Mouse (Mus musculus): ENCODE measurements at regions not wholly inside any gene's neighbourhood (a gene's known extent, or its start where the extent isn't known, plus 50 kb on each side); places are given as distances from the start of the nearest gene placed in this dataset.
"Not testable (repeated sequence)": the region's sequence is repeated elsewhere in the genome, so short reads cannot be mapped to it uniquely, and the experiment has no call there.

GRCm38 (mm10) chr6:7120136-7120535 is 164.3 kb downstream of the Sdhaf3 start:
- DNase-seq: peak; percentile 1

GRCm38 (mm10) chr6:7133042-7133441 is 177.2 kb downstream of the Sdhaf3 start:
- no peak for DNase-seq

DNA sequence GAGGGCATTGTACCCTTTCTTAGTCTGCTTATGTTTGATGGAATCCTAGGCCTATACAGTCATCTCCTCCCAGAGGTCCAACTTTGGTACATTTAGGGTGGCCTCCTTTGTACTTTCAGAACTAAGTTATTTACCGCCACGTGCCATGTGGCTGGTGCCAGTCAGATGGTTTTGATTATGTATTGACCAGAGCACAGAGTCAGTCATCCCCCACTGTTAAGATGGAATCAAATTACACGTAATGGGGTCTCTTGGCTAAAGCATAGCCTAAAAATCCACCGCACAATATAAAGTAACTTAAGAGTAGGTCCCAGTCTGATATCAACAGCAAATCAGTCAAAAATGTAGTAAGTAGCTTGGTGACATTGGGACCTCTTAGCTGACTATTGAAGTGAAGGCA is 178.3 kb downstream of the Sdhaf3 start:
- DNase-seq: no peak

DNA sequence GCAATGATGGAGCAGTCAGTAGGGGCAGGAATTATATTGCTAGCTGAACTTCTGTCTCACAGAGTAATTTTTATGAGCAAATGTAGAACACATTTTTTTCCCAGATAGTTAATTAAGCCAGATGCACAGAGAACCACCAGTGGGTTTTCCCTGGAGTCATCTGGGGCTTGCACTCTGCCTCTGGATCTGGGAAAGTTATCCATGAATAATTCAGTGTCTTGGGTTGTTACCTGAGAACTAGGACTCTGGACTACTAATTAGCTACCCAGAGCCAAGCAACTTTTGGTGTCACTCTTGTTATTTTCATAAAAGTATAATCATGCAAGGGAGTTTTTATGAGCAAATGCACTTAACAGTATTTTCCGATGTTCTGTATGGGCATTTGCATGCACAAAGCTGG is 179.1 kb downstream of the Sdhaf3 start:
- no peak for DNase-seq

DNA sequence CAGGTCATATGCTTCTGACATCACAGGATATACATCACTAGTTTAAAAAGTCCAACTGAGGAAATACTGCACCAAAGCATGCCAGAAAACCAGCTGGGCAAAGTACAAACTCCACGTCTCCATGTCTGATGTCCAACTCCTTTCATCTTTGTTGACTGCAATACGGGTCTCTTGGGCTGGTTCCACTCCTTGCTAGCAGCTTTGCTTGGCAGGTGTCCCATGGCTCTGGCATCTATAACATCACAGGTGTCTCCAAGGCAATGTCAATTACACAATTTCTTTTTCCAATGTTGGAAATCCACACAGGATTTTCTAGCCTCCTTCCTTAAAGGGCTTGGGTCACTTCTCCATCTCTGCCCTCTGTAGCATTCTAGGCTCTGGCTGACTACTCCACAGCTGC is 225.9 kb downstream of the Sdhaf3 start:
- DNase-seq: no peak

- no peak for DNase-seq
These were observed 243.3 kb downstream of the Sdhaf3 start for GRCm38 (mm10) chr6:7199046-7199599.

GRCm38 (mm10) chr6:7215880-7216279 is 260.1 kb downstream of the Sdhaf3 start:
- no peak for DNase-seq

DNA sequence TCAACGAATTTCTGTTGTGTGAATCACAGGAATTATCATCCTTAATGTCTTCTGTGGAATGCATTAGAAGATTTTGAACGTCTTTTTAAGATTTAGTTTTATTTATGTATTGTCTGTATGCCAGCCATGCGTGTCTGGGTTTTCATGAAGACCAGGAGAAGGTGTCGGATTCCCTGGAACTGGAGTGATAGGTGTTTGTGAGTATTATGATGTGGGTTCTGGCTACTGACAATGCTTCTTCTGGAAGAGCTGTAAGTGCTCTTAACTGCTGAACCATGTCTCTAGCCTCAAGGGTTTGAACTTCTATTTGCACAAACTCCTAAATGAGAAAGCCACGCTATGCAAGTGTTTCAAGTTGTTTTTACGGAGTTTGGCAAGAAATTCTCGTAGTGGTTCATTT is 296.5 kb downstream of the Sdhaf3 start:
- DNase-seq: no peak

DNA sequence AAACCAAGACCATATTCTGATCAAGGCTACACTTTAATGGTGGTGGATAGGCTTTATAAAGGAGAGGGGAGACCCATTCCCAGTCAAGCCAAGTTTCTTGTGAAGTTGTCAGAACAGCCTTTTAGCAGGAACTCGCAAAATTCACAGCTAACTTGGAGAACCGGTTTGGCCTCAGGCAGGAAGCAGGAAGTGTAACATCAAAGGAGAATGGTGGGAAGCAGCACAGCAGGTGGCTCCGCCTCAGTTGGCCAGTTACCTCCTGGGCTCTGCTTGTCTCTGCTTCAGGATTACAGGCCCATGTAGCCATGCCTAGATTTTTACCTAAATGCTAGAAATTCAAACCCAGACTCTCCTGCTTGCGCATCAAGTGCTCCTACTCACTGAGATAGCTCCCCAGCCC is 277.2 kb upstream of the Tac1 start:
- DNase-seq: no peak

DNA sequence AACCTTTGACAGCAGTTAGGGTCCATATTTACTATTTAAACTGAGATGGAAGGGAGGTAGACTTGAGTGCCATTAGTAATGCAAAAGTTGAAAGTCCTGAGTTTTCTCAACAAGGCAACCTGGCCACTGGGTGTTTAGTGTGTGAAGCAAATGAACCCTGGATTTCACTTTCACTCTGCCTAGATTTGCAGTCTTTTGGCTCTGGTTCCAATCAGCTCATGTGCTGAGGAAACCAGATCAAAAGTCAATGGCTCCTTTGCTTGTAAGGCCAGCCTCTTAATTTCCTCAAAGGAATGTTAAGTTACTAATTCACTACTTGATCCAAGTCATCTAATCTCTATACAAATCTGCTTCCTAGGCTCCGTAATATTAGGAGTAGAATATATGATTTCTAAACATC is 247.7 kb upstream of the Tac1 start:
- no peak for DNase-seq

- no peak for DNase-seq
These were observed 241.2 kb upstream of the Tac1 start for GRCm38 (mm10) chr6:7313496-7313895.

DNA sequence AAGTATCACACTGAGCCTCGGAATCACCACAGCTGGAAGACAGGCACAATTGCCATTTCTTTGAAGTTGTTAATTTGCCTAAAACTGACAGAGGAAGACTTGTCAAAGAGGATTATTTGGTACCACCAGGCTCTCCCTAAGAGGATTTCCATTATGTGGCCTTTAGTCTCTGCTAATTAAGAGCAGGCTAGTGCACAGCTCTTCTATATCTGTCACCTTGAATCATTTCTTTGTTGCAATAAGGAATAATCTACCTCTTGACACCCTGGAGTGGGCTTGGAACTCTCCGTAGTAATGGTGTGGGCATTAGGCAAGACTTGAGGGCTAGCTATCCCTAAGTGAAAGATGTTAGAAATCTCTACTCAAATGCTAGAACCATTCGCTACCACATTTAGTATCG is 227.7 kb upstream of the Tac1 start:
- DNase-seq: no peak

DNA sequence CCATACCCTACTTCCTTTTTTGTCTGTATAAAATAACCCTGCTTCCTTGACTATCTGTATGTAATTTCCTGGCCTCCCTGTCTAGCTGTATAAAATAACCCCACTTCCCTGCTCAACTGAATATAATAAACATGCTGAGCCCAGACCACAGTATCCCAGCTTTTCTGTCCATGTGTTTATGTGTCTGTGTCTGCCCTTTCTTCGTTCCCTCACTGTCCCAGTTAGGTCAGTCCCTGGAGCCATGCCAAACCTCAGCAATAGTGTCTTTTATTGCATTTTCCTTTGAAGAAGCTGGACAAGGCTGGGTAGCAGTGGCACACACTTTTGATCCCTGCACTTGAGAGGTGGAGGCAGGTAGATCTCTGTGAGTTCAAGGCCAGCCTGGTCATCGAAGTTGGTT is 198.0 kb upstream of the Tac1 start:
- peak; percentile 1 for DNase-seq

DNA sequence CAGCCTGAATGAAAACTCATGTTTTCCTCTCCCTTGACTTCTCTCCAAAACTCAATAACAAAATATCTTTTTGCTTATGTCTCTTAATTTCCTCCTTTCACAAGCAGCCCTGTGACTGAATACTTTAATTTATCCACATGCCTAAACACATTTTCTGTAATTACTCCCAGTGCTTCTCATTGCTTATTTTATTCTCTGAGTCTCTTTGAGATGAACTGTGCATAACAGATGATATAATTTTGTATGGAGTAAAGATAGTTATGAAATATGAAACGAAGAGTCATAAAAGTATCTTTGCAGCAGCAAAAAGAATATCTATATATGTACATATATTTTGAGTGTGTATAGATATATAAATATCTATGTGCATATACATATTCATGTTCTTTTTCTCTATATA is 187.5 kb upstream of the Tac1 start:
- DNase-seq: no peak

- DNase-seq: no peak
These were observed 180.1 kb upstream of the Tac1 start for GRCm38 (mm10) chr6:7374629-7375028.

DNA sequence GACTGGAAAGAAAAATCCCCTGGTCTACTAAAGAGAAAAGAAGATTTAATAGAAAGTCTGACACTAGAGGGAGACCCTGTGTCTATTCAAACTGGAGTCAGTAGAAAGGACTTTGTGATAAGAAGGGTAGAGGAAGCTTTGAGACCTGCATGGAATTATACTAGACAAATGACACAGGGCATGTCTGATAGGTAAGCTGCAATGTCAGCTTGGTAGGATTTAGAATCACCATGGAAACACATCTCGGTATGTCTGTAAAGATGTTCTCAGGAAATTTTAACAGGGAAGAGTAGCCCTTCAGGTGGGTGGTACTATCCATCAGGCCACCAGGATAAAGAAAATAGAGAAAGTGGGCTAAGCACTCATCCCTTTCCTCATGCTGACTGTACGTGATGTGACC is 178.8 kb upstream of the Tac1 start:
- DNase-seq: no peak

GRCm38 (mm10) chr6:7378651-7379050 is 176.0 kb upstream of the Tac1 start:
- DNase-seq: no peak

- no peak for DNase-seq
These were observed 129.9 kb upstream of the Tac1 start for GRCm38 (mm10) chr6:7424731-7425130.

GRCm38 (mm10) chr6:7441725-7442124 is 113.0 kb upstream of the Tac1 start:
- DNase-seq: no peak

GRCm38 (mm10) chr6:7442286-7442685 is 112.4 kb upstream of the Tac1 start:
- not testable (repeated sequence) for DNase-seq

- no peak for DNase-seq
These were observed 98.8 kb upstream of the Tac1 start for GRCm38 (mm10) chr6:7455881-7456280.

- DNase-seq: peak; percentile 72
These were observed 90.8 kb upstream of the Tac1 start for GRCm38 (mm10) chr6:7463896-7464295.

- no peak for DNase-seq
These were observed 90.3 kb upstream of the Tac1 start for GRCm38 (mm10) chr6:7464346-7464745.

DNA sequence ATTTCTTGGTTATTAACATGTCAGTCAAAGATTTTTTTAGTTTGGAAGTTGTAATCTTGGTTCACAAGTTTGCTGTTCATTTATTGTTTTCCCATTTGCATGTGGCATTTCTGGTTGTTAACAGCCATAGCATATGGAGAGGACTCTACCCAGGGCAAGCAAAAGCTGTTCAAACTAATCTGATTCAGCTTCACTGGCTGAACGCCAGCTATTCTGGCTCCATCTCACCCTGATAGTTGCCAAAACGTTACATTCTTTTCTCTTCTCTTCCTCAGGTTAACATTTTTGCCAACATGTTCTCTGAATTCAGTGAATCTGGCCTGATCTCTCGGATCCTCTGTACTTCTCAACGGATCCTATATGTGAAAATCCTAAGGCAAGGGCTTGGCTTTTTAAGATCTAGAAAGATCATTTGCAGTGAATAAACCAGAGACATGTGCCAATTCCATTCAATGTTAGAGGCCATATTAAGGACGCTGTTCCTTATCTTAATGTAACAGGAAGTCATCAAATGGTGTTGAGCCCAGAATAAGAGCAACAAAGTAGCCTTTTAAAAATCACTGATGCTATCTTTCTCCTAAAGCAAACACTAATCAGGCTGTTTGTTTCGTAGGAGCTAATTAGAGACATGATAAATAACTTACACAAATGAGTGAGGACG is 82.2 kb upstream of the Tac1 start:
- DNase-seq: peak; percentile 83

DNA sequence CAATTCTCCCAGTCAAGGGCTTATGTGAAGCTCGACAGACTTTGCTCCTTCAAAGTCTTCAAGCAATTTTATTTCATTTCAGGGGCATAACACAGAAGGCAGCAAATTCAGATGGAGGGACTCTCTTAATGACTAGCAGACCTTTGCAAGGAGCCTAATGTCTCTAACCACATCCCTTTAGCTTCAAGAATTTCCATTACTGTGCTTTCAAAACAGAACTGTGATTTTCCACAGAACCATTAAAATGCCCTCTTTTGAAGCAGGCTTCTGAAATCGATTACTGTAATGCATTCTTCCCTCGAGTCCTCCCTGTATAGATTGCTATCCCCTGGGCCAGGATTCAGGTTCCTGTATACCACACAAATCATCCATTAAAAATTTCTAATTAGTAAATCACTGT is 80.9 kb upstream of the Tac1 start:
- DNase-seq: no peak

All from cerebellum, adult 8-10 months (tissue).